Mouse (Mus musculus): ENCODE data around the gene Hoxc9.
A peak's percentile ranks its signal among the peaks of the same experiment; 100 is the strongest.

The Hoxc9 gene

DNA sequence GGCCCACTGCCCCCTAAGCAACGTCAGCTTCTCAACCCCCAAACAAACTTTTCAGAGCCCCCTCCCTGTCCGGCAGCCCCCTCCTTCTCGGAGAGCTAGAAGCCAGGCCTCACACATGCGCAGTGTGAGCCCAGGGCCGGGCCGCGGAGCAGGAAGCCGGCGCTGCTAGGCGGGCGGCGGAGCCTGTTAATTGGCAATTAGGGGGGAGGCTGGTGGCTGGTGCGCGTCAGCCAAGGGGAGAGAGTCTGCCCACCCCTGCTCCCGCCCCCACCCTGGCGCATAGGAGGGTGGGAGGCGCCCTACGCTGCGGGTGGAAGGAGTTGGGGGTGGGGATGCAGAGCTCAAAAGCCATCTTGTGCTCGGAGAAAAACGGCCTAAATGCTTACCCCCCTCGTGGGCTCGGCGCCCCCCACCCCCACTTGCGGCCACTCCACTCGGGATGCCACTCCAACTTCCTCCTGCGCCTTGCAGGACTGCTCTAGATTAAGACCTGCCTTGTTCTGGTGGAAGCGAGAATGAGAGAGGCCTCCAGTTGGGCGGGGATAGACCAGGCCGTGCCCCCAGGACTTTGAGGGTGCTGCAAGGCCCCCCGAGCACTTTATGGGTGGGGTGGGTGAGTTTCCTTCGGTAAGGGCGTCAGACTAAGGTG, 23.1 kb downstream of the Hoxc9 start:
- DNase-seq (ENCODE audit: low read depth, low spot score) = peak; percentile 76

DNA sequence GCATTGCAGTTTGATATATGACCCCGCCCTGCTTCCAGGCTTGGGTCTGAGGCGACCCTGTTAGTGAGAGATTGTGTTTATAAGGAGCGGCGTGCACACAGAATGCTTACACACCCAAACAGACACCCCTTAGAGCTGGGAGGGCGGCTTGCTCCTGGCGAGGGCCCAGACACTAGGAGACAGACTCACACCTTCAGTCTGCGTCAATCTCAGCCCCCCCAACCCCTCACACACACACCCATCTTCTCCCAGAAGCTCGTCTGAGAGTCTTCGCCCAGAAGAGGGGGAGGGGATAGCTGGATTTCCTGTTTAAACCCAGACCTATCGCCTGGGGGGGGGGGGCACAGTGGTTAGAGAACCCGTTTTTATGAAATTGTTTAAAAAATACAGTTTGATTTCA, 23.7 kb downstream of the Hoxc9 start:
- DNase-seq (ENCODE audit: low read depth, low spot score) = no peak

DNA sequence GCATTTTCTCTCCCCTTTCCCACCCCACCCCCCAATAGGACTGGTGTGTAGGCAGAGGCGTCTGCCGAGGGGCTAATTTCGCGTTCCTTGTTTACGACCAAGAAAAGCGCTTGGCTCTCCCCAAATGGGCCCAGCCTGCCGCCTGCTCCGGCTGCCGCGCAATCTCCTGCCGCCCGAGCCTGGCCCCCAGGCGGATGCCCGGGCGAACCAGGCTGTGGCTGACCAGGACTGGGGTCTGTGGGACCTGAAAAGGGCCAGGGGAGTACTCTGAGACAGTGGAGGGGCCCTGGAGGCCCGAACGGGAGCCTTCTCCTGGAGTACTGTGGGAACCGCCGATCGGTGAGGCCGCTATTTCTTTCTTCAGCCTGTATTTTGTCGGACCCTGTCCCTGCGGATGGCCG, 24.3 kb downstream of the Hoxc9 start:
- DNase-seq (ENCODE audit: low read depth, low spot score) = no peak

DNA sequence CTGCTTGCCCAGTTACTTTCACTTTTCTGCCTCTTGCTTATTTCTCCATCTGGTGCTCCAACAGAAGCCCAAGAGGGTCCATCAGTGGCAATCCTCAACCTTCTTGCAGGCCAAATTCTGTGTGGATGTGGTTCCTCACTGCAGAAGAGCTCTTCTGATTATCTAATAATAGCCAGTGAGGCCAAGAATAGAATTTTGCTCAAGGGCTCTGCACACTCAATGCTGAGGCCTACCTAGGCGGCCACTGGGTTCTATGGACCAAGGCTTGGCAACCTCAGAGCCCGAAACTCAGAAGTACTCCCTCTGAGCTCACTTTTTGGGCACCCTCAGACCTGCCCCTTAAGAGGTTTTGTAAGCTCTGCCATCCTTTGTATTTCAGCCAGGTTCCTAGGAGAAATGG, 25.1 kb downstream of the Hoxc9 start:
- DNase-seq (ENCODE audit: low read depth, low spot score) = no peak

DNA sequence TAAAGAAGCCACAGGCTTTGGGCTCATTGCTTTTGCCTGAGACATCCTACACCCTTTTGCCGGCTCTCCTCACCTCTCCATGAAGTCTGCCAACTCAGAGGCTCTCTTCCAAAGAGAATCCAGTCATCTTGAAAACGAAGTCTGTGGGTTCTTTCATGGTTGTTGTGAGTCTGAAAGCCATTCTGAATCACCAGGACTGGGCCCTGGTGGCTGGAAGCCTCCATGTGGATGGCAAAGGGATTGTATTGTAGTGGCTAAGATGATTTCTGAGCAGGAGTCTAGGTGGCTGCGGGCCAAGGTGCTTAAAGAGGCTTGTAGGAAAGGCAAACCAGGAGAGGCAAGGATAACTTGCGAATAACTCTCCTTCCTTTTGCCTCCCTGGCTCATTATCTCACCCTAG, 25.9 kb downstream of the Hoxc9 start:
- DNase-seq (ENCODE audit: low read depth, low spot score) = no peak

GRCm38 (mm10) chr15:103002821-103003448, 26.7 kb downstream of the Hoxc9 start:
- no peak for DNase-seq (ENCODE audit: low read depth, low spot score)

DNA sequence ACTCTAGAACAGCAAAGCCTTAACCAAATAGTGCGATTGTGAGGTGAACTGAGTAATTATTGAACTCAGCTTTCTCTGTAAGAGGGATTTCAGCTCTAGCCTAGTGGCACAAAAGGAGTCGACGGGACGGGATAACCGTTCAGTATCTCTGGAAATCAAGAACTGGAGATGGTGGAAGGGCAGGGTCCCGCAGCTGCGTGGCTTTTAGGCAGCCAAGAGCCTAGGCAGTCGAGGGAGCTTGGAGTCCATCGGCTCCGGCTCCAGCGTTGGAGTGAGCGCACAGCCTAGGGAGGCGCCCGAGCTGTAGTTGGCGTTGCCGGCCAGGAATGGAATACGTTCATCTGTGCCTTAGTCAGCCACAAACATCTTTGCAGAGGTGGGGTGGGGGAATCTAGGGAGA, 29.1 kb downstream of the Hoxc9 start:
- peak; percentile 60 for DNase-seq (ENCODE audit: low read depth, low spot score)

DNA sequence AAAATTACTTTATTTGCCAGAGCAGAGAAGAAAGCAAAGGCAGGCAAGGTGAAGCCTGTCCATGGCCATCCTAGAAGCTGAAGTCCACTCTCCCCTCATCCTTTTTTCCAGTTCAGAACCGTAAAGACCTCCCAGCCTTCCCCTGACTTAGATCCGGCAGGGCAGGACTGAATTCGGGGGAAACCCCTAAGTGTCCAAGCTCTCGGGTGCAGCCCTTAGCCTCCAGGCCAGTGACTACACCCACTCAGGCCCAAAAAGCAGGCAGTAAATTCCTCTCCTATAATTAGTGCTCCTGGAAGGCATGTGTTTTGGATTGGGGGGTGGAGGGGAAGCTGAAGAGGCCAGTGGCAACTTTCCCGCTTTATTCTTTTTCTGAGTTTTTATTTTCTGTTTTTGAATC, 29.6 kb downstream of the Hoxc9 start:
- no peak for DNase-seq (ENCODE audit: low read depth, low spot score)

- DNase-seq (ENCODE audit: low read depth, low spot score) = no peak
Observed at GRCm38 (mm10) chr15:103006326-103006725, 30.1 kb downstream of the Hoxc9 start.

- DNase-seq (ENCODE audit: low read depth, low spot score) = no peak
Observed at GRCm38 (mm10) chr15:103009265-103010111, 33.2 kb downstream of the Hoxc9 start.

GRCm38 (mm10) chr15:103010112-103010846, 34.0 kb downstream of the Hoxc9 start:
- peak; percentile 43 for DNase-seq (ENCODE audit: low read depth, low spot score)

- DNase-seq (ENCODE audit: low read depth, low spot score) = peak; percentile 83
Observed at GRCm38 (mm10) chr15:103010847-103011555, 34.8 kb downstream of the Hoxc9 start.

DNA sequence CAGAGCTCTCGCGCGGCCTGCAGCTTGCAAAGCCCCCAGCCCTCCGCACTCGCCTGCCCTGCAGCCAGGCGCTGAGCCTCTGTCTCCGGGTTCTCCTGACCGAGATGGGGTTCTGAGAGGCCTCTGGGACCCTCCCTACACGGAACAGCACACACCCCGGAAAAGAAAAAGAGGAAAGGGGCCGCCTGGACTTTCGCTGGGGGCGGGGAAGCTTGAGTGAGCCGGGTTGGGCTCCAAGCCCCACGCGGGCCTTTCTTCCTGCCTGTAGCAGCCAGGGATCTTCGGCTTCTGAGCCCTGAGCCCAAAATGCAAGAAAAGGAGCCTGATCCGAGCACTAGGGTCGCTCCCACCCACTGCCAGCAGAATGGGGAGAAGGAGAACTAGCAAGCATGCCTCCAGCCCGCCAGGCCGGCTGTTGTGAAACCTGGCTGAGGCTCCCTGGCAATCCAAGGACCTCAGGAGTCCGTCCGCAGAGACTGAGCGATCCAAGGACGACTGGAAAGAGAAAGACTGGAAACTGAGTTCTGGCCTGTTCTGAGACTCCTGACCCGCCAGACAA, 35.8 kb downstream of the Hoxc9 start:
- DNase-seq (ENCODE audit: low read depth, low spot score) = peak; percentile 53

DNA sequence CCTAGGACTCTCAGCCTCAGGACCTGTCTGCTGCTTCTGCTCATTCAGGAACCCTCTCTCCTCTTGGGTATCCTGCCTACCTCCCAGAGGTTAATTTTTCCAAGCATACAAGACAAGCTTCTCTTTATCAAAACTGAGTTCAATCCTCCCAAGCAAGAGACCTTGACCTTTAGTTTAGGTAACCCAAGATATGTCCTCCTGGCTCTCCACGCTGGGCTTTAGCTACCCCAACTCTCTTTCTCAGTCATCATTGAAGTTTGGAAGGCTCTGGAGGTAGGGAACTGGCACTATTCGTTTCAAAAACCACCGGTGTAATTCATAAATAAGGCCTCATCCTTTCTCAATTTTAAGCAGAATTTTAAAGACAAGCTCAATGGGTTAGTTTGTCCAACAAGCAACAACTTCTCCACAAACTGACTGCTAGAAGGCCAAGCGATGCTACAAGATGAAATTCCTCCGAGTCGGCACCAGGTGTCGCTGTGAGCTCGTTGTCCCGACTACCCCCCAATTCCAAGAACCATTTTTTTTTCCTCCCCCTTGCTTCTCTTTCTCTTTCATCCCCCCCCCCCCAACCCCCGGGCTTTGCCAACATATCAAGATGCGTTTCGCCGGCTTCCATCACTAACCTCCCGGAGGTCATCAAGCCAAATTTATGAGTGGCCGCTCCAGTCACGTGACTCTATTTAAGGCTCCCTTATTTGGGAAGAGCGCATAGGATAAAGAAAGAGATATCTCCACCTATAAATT, 37.2 kb downstream of the Hoxc9 start:
- peak; percentile 74 for DNase-seq (ENCODE audit: low read depth, low spot score)

- peak; percentile 78 for DNase-seq (ENCODE audit: low read depth, low spot score)
Observed at GRCm38 (mm10) chr15:103014166-103015008, 38.1 kb downstream of the Hoxc9 start.

DNA sequence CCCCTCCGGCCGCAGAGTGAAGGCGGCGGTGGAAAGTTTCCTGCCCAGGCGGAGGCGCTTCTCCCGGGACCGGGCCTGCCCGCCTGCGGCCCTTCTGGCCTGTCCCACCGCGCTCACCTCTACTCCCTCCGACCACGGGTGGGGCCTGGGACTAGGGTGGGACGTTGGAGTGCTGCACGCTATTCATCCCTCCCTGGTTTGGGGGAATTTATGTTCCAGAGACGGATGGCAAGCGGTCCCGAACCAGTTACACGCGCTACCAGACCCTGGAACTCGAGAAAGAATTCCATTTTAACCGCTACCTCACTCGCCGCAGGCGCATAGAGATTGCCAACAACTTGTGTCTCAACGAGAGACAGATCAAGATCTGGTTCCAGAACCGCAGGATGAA, 38.8 kb downstream of the Hoxc9 start:
- DNase-seq (ENCODE audit: low read depth, low spot score) = peak; percentile 68

GRCm38 (mm10) chr15:103015406-103016166, 39.3 kb downstream of the Hoxc9 start:
- peak; percentile 79 for DNase-seq (ENCODE audit: low read depth, low spot score)

GRCm38 (mm10) chr15:103018636-103019035, 42.4 kb downstream of the Hoxc9 start, which contains the start of gene Hoxc4:
Hoxc4 (plus strand) TSS chr15:103018934.
- DNase-seq (ENCODE audit: low read depth, low spot score) = no peak
